Mouse (Mus musculus) spleen, embryonic (tissue): ENCODE measurements around the gene Rpl12.

Experiments used
- CTCF ChIA-PET: fragments of 350-600 bp; sonication (Branson Sonifier 250); formaldehyde crosslinking; loops from one replicate; lab custom pipeline; 2022; lab: Charles Lee

Gene Rpl12

DNA sequence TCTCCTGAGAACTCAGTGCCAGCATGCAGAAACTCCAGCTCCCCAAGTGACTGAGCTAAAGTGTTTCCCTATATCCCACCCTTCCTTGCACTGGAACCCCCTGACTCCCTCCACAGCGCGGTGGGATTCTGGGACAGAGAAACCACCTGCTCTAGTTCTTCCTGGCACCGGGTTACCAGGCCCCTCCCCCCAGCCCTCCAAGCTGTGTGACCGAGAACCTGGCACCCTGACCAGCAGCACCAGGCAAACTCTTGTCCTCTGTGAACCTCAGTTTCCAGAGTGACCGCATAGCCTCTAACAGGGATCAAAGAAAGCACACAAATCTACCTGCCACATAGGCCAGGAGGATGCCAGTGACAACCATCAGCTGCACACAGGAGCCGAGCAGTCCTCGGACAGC is 18.3 kb downstream of the Rpl12 start:
- CTCF ChIA-PET = no interaction called here

DNA sequence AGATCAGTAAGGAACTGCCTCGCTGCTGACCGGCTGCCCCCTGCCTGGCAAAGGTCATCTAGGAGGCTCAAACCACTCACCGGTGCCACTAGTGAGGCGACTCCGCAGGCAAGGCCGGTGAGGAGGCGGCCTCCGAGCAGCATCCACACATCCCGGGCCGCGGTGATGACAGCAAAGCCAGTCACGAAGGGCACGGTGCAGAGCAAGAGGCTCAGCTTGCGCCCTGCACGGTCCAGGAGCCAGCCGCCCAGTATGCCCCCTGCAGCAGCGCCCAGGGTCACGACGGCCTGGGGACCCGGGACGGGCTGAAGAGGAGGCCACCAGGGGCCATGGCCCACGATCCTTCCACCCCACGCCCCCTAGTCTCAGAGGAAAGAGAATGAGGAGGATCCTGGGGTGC is 19.9 kb downstream of the Rpl12 start:
- CTCF ChIA-PET = no interaction called here

DNA sequence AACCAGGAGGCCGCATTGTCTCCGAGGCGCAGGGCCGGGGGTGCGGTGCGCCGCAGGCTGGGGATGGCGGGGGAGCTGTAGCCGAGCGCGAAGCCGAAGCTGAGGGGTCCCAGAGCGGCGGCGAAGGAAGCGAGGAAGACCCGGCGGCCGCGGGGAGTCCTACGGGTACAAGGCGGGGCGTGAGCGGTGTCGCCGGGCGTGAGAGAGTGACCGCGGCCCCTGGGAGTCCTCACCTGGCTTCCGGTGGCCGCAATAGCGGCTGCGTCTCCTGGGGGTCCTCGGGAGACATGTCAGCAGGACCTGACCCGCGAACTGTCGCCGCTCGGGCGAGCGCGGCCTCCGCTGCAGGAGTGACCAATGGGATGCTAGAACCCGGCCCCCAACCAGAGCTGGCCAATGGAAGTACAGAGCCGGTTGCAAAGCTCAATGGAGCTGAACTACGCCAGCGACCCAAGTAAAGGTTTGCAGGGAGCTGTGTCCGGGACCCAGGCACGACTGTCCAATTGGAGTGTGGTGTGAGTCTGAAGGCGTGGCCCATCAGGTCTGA is 20.4 kb downstream of the Rpl12 start, which contains the start of gene Slc2a8:
Slc2a8 (minus strand) TSS at position 359 of the 547 bp plus-strand sequence.
- CTCF ChIA-PET = interaction anchor here (0.6 to 0.7 kb wide), 3 partner anchors 10 to 611 kb away, joined by 4 to 13 read pairs (median 6); no protein-coding TSS in a partner anchor

DNA sequence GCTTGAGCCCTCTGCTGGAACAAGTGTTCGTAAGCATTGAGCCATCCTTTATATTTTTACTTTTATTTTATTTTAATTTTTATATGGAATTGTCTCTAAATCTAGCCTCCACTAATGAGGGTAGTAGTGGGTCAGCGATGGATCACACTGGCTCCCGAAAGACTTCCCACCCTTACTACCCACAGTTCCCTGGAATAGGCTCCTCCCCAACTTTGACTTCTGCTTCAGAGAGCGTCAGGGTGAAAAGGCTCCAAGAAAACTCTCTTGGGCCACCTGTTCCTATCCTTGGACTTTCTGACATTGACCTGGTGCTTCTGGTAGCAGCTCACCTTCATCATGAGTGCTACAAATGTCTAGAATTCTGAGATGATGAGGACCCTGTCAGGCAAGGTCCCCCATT is 21.3 kb downstream of the Rpl12 start:
- CTCF ChIA-PET = interaction anchor here (0.7 kb wide), 1 partner anchor 149 kb away, joined by 7 read pairs; the partner anchor contains the start of gene Garnl3

DNA sequence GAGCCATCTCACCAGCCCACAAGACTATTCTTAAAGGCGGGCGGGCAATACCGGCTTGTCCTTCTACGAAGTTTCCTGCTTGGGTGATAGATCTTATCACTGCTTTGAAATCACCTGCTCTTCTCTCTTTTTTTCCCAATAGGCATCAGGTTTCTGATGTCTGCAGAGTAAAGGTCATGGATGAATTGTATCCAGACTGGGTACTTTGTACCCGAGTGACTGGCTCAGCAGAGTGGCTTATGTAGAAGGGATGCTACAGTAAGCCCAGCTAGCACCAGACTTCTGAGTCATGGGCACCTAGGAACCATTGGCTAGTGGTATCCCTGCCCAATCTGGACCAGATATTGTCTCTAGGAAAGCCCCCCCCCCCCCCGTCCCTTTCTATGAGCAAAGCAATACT is 22.3 kb downstream of the Rpl12 start:
- CTCF ChIA-PET = interaction anchor here (0.6 kb wide), 1 partner anchor 146 kb away, joined by 5 read pairs; no protein-coding TSS in a partner anchor

DNA sequence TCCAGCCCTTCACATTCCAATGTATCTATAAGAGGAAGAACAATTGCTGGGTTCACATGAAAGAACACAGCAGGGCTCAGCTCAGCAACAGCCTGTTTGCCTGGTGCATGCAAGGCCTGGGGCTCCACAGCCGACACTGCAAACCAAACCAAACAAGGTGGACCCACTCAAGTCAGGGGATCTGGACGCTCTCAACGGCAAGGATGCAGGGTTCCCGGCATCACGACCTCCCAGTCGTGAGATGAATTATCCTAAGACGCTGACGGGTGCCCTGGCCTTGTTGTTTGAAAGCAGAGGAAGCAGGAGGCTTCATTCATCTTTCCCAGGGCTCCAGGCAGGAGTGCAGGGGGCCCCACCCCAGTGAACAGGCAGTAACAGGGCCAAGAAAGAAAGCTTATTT is 24.5 kb downstream of the Rpl12 start:
- CTCF ChIA-PET = no interaction called here

DNA sequence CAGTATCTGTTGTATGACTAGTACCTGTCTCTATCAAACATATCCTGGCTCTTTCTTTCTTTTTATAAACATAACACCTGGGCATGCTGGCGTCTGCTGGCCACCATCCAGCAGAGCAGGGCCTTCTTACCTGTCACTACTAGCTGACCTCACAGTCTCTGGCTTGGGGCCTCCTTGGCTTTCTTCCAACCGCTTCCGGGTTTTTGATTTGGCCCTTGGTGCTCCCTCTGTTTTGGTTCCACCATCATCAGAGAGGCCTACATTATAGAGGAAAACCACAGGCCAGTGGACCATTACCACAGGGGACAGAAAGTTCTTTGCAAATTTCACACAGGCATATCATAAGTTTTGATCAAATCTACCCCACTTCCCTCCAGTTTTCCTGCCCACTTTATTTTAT is 28.0 kb downstream of the Rpl12 start:
- CTCF ChIA-PET = interaction anchor here (0.7 kb wide), 1 partner anchor 359 kb away, joined by 3 read pairs; no protein-coding TSS in a partner anchor

DNA sequence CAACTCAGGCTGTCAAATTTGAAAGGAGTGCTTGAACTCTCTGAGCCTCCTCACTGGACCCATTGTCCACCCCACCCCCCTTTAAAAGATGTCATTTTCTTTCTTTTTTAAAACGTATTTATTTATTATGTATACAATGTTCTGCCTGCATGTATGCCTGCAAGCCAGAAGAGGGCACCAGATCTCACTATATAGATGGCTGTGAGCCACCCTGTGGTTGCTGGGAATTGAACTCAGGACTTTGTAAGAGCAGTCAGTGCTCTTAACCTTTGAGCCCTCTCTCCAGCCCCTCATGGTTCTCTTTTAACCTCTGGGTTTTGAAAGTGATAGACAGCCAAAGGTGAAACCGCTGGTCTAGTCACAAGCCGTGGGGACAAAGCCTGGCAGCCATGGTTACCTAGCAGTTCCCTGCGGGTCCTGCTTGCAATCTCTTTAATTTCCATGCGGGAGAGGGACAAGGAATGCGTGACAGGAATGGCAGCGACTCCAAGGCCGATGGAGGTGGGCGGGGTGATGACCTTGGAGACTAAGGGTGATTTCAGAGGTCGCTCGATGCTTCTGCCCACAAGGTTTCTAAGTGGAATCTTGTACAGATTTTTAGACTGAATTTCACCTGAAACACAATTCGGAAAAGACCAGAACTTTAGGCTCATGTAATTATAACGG is 28.9 kb downstream of the Rpl12 start:
- CTCF ChIA-PET = interaction anchor here (0.5 kb wide), 1 partner anchor 19 kb away, joined by 3 read pairs; no protein-coding TSS in a partner anchor

DNA sequence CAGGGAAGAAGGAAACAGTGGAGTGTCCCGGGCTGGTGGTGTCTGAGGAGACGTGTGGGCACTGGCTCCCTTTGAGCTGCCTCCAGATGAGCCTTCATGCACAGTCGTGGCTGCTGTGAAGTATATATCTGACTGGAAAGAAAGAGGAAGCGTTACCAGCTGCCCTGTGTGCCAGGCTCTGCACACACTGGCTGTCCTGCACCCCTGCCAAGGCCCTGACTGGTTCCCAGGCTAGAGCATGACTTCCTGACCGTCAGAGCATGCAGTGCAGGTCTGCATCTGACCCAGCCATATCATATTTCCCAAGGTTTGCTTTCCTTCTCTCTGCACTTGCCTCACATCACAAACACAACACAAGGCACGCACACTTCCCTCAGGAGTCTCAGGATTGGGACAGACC is 30.8 kb downstream of the Rpl12 start:
- CTCF ChIA-PET = no interaction called here

DNA sequence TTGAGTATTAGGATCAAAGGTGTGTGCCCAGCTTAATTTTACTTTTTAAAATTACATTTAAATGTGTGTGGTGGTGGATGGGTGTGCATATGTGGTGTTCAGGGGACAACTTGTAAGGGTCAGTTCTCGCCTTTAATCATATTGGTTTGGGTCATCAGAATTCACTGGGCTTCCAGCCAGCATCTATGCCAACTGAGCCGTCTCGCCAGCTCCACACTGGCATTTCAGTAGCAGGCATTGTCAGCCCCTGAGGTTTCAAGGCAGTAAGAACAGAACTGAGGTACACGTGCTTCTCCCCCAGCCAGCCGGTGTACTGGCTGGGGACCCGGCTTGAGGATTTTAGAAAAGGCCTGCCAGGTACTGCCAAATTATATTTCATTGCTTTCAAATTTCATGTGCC is 35.7 kb downstream of the Rpl12 start:
- CTCF ChIA-PET = no interaction called here

DNA sequence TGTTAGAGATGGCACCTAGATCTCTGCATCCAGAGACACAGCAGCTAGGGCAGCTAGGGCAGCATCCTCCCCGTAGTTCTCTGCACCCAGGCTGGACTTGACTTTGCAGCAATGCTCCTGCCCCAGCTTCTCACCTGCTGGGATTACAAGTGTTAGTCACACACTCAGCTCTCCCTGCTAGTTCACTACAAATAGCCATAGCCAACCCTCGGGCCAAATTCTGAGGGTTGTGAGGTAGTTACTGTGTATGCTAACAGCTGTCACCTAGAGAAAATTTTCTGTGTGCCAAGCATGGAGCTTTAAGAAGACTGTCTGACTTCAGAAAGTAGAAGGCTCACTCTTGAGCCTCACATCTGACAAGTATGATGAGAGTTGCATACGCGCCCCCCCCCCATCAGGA is 36.4 kb downstream of the Rpl12 start:
- CTCF ChIA-PET = no interaction called here

DNA sequence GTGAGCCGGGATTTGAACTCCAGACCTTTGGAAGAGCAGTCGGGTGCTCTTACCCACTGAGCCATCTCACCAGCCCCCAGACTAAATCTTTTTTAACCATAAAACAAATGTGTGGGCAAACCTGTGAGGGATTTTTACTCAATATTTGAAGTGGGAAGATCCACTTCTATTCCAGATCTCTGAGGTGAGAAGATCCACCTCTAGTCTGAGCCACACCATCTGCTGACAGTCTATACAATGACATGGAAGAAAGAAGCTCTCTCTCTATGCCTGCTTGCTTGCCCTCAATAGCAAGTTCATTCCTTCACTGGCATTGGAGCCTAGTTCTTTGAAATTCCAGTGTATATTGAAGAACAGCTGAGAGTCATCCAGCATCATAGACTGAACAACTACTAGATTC is 38.4 kb downstream of the Rpl12 start:
- CTCF ChIA-PET = interaction anchor here (0.9 kb wide), 1 partner anchor 12 kb away, joined by 4 read pairs; no protein-coding TSS in a partner anchor

DNA sequence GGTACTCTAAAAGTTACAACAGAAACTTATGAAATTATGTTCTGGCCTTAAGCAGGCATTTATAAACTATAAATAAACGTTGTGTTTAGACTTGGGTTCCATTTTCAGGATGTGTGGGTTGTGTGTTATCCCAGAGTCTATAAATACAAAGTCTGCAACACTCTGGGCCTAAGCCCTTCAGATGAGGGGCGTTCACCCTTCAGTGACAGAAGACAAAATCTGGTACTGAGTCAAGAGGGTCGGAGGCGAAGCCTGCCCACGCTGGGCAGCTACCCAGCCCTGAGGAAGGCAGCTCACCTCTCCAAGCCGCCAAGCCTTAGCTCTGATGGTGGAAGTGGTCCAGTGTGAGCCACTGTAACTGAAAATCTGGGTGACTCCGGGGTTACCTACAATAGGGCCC is 40.8 kb downstream of the Rpl12 start:
- CTCF ChIA-PET = no interaction called here

DNA sequence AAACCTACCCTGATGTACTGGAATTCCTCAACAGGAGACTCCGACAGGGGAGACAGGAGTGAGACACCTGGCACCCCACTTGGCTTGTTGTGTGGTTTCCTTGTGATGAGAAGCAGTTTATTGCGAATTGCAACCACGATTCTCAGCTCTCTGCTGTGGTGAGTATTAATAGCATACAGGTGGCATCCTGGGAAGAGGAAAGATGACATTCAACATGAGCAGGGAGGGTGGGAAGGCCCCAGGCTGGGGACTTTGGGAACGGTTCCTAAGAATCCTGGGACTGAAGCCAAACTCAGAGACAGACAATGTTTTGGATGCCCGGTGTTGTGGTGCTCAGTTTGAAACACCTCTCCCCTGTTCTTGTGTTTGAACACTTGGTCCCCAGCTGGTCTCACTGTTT is 43.7 kb downstream of the Rpl12 start:
- CTCF ChIA-PET = no interaction called here

DNA sequence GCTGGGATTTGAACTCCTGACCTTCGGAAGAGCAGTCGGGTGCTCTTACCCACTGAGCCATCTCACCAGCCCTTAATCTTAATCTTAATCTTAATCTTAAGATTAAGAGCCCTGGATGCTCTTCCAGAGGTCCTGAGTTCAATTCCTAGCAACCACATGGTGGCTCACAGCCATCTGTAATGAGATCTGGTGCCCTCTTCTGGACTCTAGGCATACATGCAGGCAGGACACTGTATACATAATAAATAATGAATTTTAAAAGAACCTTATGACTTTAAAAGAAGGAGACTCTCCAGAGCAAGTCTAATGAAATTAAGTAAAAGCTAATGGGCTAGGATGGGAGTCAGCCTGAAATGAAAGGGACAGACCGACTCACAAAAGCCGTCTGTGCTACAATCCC is 47.7 kb downstream of the Rpl12 start:
- CTCF ChIA-PET = interaction anchor here (0.6 to 0.8 kb wide), 2 partner anchors 19 to 402 kb away, joined by 3 to 4 read pairs; no protein-coding TSS in a partner anchor

DNA sequence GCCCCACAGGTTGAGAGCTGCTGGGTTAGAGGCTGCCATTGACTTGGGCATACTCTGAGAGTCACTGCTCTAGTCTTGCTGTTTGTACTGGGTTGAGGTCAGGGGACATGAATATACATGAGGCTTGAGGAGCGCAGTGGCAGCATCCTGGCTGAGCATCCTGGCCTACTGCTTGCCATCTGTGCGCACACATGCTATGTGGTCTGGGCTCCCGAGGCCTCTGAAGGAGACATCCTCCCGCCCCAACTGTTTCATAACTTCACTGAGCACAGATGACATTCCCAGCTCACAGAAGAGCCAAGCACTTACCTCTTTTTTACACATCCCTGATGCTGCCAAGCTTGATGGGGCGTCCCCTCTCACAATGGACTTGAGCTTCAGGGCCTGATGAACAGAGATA is 53.5 kb downstream of the Rpl12 start:
- CTCF ChIA-PET = no interaction called here
